Mouse (Mus musculus) neural tube, embryonic 10.5 days (tissue): ENCODE results near the gene Ceacam12.
"Not testable (repeated sequence)": the region's sequence is repeated elsewhere in the genome, so short reads cannot be mapped to it uniquely, and the experiment has no call there.

Source experiments
- DNase-seq: peaks from one replicate; pipeline ENCODE4 v3.0.0-alpha.2; 2017; ENCODE audit warnings: low spot score; ENCODE audit errors: extremely low spot score

Ceacam12 gene

DNA sequence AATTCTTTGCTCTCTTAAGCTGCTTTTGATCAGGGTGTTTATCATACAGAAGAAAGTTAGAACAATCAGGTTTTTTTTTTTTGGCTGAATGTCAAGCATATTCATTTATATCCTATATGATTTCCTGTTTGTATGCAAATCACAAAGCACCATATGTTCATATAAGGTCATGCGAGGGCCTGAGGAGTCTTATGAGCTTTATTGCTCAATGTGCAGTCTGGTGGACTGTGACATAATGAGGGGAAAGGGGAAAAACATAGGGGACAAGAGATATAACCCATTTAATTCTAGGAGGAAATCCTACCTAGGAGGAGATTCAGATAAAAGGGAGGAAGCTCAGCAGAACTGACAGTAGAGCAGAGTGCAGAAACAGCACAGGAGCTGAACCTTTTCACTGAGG lies at the start of gene Ceacam12:
TSS of gene Ceacam12 (plus strand) at position 301 of the 400 bp plus-strand sequence.
- DNase-seq: no peak

- not testable (repeated sequence) for DNase-seq
Observed at GRCm38 (mm10) chr7:18073821-18074220, 8.1 kb downstream of the Ceacam12 start.

DNA sequence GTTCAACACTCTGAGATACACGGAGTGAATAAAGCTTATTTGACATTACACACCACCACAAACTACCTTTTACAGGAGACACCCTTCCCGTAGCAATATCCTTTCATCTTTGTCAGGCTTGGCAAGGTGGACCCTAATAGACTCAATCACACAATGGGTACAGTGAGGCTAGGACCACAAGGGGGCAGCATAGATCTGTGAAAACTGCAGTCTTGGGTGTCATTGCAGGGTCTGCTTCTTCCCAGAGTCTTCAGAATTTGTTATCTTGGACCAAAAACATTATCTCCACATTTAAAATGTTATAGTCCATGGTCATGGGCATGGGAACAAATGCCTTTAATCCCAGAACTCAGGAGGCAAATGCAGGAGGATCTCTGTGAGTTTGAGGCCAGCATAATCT lies 35.1 kb downstream of the Ceacam12 start:
- DNase-seq: no peak
